Mouse (Mus musculus): ENCODE data around the gene Trip4. TPM values are rescaled to one million over a fixed set of nuclear protein-coding genes. Genes with fewer than 3 reads are reported as not detected.

The Trip4 gene
- polyA plus RNA-seq, 1 experiment from 2014 or later: 22.4 TPM

Other genes starting within 250 kb of the Trip4 start
- gene Oaz2, start 240.8 kb downstream of the Trip4 start, polyA plus RNA-seq (2015; fragmentation: Nextera tagmentation; extraction: Ambion mirVana): 249 and 267 TPM in 2 replicates
- gene Zfp609, start 81.2 kb downstream of the Trip4 start, polyA plus RNA-seq (2015; fragmentation: Nextera tagmentation; extraction: Ambion mirVana): 4.9 and 5.9 TPM in 2 replicates
- 99.5 and 114 TPM in 2 replicates for gene Pclaf, start 18.6 kb downstream of the Trip4 start, polyA plus RNA-seq (2015; fragmentation: Nextera tagmentation; extraction: Ambion mirVana)
- gene Csnk1g1, start 130 bp upstream of the Trip4 start, polyA plus RNA-seq (2015; fragmentation: Nextera tagmentation; extraction: Ambion mirVana): 12.0 and 12.5 TPM in 2 replicates
- gene Ppib, start 151.4 kb upstream of the Trip4 start, polyA plus RNA-seq (2015; fragmentation: Nextera tagmentation; extraction: Ambion mirVana): 372 and 396 TPM in 2 replicates
- 2.3 and 3.0 TPM in 2 replicates for gene Snx22, start 160.9 kb upstream of the Trip4 start, polyA plus RNA-seq (2015; fragmentation: Nextera tagmentation; extraction: Ambion mirVana)
- gene Snx1, start 217.8 kb upstream of the Trip4 start, polyA plus RNA-seq (2015; fragmentation: Nextera tagmentation; extraction: Ambion mirVana): 59.6 and 65.8 TPM in 2 replicates
- 152 and 172 TPM in 2 replicates for gene Ciao2a, start 217.8 kb upstream of the Trip4 start, polyA plus RNA-seq (2015; fragmentation: Nextera tagmentation; extraction: Ambion mirVana)
- gene Dapk2, start 249.4 kb upstream of the Trip4 start, polyA plus RNA-seq (2015; fragmentation: Nextera tagmentation; extraction: Ambion mirVana): 4.5 and 4.6 TPM in 2 replicates

All from heart, embryonic 13.5 days (tissue).